Mouse (Mus musculus): ENCODE results near the gene Fkbp5.
"Not testable (repeated sequence)": the region's sequence is repeated elsewhere in the genome, so short reads cannot be mapped to it uniquely, and the experiment has no call there.

The Fkbp5 gene

DNA sequence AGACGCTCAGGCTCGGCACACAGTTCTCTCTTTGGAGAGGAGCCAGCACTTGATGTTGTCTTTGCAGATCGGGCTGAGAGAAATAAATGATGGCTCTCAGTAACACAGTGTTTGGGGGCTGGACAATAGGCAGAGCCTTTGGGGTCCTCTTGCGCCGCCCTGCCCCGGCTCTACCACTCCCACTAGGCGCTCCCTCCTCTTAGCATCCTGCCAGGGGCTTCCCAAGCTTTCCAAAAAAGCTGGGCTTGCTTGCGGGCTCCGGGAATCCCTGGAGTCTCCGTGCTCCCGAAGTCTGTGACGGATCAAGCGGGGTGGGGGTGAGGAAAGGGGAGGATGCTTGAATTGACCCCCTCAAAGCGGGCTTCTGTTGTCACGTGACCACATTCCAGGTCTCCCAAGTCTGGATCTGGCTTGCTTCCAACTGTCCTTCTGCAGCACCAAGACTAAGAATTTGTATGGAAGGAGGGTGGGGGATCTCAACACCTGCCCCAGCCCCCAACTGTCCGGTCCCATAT lies at the start of gene Fkbp5:
Gene Fkbp5 (minus strand): TSS at position 87 of the 515 bp plus-strand sequence.
- DNase-seq (ENCODE audit: low spot score): no peak

DNA sequence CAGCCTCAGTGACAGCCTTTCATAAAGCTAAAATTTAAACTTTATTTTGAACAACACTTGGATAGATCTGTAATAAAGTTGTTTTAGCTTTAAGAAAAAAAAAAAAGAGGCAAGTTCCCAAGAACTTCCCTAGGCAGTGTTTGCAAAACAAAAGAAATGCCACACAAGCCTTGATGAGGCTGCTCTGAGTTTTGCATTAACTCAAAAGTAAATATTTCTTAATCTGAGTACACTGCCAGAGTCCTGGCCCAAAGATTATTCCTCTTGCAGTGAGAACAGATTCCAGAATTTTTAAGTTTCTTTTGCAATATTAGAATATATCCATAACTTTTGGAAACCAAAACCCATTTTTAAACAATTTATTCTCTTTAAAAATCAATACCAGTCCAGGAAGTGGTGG lies 47.9 kb upstream of the Fkbp5 start:
- DNase-seq (ENCODE audit: low spot score): no peak

DNA sequence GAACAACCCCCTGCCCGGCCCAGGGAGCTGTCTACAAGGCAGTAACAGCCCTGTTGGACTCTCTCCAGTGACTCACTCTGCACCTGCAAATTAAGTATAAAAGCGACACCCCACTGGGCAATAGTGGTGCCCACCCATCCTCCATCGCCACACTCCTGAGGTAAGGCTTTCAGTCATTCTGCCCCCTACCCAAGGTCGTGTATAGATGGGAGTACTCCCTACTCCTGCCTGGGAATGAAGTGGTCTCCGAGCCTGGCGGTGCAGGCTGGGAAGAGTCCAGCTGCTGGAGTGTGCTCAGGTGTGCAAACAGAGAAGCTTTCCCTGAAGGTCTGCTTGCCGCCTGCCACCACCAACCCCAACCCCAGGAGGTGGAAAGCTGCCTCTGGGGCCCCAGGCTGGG lies 44.3 kb upstream of the Fkbp5 start:
- DNase-seq (ENCODE audit: low spot score): no peak

DNA sequence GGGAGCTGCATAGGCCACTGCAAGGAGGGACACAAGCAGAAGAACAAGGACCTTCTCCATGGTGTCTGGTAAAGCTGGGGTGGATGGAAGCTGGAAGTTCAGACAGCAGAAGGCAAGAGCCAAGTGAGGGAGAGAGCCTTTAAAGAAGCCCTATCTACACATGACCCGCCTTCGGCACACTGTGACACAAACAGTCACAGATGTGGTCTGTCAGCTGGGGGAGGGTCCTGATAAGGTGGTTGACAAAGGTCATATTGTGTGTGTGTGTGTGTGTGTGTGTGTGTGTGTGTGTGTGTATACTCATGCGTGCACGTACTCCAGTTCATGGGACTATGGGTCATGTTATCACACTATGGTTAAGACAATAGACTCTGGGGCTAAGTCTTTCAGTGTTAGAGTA lies 43.3 kb upstream of the Fkbp5 start, which contains the start of gene Clps:
Gene Clps (minus strand): TSS at position 169 of the 400 bp plus-strand sequence.
- DNase-seq (ENCODE audit: low spot score): no peak

DNA sequence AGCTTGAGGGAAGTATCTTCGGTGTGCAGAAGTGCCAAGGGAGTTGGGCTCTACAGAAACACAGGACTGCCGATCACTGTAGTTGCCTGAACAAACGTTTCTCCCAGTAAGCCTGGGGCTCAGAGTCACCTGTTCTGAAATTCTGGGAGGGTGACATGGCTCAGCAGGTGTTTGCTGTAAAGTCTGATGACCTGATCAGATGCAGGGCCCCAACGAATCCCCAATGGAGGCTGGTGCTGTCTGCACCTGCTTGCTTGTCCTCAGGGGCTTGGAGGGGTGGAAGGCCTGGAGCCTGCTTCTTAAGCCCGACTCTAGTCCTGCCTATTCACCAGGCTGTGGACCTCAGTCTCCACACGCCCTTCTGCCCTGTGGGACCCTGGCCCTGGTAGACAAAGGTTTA lies 40.4 kb upstream of the Fkbp5 start:
- no peak for DNase-seq (ENCODE audit: low spot score)

DNA sequence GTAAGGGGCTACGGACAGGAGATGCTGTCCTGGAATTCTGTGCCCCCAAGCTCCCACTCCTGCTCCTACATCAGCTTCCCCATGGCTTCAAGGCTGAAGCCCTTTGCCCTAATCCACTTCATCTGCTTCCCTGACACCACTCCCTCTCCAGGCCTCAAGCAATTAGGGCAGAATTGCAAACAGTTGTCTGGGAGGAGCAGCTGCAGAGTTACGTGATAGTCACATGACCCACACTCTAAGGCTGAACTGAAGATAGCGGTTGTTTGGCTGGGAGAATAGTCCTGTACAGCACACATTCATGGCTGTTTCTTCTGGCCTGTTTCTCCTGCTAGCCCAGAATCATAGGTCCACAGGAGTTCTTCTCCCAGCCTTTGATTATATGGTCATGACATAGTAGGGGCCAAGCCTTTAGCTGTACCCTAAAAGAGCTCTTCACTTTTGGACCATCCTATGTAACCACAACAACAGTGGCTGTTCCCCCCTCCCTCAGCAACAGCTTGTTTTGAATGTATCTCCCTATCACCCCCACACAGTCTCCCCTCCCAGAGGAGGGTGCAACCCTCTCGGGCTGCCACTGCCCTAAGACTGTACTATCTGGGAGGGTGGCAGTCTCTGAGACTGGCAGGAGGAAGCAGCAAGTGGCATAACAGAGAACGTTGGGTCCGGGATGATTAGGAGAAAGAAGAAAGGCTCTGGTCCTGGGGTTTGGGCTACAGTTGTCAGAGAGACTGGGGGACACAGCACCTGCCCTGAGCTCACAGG lies 39.5 kb upstream of the Fkbp5 start:
- no peak for DNase-seq (ENCODE audit: low spot score)

DNA sequence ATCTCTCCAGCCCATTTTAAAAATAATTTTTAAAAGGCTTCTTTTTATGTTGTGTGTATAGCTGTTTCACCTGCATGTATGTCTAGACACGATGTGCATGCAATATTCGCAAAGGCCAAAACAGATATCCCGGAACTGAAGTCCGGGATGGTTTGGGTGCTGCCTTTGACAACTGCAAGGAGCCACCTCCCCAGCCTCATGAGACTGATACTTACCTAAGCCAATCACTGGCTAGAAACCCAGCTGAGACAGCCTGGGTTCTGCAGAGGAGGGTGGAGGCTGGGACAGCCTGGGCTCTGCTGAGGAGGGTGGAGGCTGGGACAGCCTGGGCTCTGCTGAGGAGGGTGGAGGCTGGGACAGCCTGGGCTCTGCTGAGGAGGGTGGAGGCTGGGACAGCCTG lies 36.7 kb upstream of the Fkbp5 start:
- not testable (repeated sequence) for DNase-seq (ENCODE audit: low spot score)

DNA sequence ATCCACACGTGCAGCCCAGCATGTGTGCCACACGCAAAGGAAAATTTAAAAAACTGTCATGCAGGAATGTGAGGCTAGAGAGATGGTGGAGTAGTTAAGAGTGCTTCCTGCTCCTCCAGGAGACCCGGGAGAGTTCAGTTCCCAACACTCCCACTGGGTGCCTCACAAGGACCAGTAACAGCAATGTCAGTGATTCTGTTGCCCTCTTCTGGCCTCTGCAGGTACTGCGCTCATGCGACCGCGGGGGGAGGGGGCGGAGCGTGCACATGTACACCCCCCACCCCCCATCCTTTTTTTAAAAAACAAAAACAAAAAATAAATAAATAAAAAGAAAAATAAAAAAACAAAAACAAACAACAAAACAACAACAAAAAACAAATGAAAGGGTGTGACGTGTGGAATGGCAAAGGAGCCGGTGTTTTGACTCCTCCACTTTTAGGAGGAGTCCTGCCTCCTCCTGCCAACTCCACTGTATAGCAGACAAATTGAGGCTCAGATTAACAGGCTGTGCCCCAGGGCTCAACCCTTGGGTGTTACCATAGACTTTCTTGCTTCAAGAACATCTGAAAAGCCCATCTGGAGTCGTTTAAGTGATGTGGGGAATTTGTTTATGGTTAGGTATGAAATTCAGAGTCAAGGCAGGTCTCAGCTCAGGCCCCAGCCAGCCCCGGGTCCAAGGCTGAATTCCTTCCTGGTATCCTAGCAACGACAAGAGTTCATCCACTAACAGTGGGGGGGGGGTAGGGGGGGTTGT lies 35.9 kb upstream of the Fkbp5 start:
- no peak for DNase-seq (ENCODE audit: low spot score)

DNA sequence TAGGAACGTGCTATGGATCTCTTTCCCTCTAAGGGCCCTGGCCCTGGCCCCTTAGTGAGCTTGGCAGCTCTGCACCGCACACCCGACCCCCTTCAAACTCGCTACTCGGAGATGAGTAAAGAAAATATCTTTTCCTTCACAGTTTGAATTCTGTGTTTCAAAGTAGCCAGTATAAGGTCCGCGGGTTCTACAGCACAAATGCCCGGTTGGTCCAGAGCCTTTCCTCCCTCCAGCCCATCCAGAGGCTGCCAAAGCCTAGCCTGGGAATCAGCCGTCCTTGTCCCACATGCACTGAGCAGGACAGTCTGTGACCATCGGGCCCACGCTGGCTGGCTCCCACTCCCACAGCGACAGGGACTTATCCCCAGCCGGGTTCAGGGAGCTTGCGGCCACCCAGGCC lies 31.8 kb upstream of the Fkbp5 start, which contains the start of gene Clpsl2:
Gene Clpsl2 (plus strand): TSS at position 301 of the 400 bp plus-strand sequence.
- DNase-seq (ENCODE audit: low spot score): no peak

DNA sequence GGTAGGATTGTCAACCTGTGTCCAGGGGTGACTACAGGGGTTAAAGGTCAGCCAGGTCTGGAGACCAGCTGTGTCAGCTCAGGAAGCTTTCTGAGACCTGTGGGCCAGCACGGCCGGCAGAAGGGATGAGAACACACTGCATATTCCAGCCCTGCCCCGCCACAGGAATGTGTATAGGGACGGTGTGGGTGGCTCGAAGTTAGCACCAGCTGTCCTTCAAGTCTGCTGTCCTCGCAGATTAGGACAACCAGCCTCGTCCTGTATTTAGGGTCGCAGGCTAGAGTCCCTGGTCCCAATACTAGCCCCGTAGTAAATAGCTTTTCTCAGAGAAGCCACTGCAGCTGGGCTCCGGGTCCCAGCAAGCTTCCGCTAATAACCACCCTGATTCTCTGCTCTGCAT lies 31.2 kb upstream of the Fkbp5 start:
- DNase-seq (ENCODE audit: low spot score): no peak

DNA sequence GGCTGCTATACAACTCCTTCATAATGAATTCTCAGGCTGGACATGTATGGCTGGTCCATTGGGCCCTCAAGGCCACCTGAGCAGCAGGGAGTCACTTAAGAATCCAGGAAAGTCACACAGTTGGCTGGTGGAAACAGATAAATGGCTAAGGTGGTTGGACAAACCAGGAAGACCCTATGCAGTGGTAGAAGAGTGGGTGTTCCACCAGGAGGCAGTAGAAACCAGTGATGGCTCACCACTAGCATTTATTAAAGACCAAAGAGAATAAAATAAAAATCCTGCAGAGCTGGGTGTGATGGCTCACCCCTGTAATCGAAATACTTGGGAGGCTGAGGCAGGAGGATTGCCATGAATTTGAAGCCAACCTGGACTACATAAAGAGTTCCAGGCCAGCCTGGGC lies 29.6 kb upstream of the Fkbp5 start:
- DNase-seq (ENCODE audit: low spot score): no peak

DNA sequence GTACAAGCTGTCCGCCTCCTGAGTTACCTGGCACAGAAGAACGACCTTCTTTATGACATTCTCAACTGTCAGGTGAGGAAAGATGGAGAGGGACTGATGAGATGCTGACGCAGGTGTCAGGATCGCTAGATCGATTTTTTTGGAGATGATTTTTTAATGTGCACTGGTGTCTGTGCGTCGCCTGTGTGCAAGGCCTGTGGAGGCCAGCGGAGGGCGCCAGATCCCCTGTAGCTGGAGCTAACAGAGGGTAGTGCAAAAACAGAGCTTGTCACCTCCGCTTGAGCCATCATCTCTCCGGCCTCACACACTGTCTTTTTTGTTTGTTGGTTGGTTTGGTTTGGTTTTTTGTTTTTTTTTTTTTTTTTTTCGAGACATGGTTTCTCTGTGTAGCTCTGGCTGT lies 20.6 kb upstream of the Fkbp5 start:
- DNase-seq (ENCODE audit: low spot score): no peak

DNA sequence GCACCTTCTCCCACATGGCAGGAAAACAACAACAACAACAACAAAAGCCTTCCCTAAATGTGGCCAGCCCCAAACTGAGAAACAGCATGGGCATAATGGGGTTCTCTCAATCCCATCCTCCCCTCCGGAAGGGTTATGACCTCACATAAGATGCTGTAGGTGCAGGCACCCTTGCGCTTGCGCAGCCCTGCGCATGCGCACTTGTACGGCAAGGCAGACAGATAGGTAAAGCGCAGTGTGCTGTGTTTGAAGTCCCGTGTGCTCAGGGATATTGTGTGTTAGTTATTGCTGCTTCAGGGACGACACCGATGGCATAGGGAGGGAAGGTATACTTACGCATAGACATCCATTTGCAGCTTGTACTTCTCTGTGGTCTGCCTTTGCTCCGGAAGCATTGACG lies 16.0 kb upstream of the Fkbp5 start:
- no peak for DNase-seq (ENCODE audit: low spot score)

DNA sequence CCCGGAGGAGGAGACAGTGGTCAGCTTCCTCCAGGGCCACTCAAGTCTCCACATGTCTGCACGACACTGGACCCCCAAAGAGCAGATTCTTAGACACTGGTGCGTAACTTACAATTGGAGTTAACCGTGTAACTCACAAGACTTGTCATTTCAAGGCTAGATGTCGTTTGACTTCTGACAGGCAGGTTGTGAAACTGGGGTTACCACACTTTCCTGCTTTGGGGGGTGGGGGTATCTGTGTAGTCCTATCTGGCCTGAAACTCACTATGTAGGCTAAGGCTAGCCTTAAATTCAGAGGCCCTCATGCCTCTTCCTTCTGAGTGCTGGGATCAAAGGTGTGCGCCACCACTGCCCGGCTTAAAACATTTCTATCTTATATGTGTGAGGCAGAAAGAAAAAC lies 15.2 kb upstream of the Fkbp5 start:
- no peak for DNase-seq (ENCODE audit: low spot score)

DNA sequence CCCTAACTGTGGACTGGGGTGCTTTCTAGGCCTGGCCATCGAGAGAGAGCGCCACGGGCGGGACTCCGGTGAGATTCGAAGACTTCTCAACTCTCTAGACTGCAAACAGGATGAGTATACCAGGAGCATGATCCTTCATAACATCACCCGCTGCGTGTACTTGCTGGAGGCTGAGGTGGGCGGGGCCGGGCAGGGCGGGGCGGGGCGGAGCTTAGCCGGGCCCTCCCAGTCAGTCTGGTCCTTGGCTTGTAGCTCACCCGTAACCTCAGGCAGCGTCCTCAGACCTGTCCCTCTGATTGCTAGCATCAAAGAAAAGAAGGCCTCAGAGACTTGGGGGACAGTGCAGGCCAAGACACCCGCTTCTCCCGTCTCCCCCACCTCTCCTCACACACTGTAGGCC lies 14.6 kb upstream of the Fkbp5 start:
- no peak for DNase-seq (ENCODE audit: low spot score)

DNA sequence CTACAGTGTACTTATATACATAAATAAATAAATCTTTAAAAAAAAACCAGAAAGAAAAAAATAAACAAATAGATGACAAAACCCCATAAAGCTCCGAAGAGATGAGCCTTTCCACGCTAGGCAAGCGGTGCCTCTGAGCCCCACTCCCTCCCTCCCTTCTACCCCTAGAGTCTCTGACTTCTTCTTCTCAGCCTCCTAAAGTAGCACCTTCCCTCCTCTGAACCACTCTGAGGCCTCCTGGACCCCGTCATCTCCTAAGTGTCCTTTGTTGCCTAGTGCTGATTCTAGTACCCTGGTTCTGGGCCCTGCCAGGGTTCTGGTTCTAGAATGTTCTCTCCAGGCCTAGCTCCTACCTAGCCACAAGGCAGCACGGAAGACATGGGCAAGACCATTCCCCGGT lies 13.2 kb upstream of the Fkbp5 start, which contains the start of gene Armc12:
Gene Armc12 (plus strand): TSS at position 301 of the 400 bp plus-strand sequence.
- DNase-seq (ENCODE audit: low spot score): no peak

DNA sequence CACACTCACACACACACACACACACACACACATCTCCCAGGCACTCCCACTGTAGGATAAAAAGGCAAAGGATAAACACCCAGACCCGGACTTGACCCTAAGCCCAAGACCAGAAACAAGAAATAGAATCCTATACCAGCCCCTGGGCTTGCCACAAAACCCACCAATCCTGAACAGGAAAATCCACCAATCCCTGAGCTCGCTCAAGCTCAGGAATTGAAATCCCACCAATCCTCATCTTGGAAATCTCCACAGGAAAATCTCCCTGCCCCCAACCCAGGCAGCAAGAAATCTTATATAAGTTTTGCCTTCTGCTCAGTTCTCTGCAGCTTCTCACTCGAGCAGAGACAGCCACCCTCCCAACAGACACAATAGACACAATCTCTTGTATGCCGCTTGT lies 11.8 kb upstream of the Fkbp5 start:
- no peak for DNase-seq (ENCODE audit: low spot score)

DNA sequence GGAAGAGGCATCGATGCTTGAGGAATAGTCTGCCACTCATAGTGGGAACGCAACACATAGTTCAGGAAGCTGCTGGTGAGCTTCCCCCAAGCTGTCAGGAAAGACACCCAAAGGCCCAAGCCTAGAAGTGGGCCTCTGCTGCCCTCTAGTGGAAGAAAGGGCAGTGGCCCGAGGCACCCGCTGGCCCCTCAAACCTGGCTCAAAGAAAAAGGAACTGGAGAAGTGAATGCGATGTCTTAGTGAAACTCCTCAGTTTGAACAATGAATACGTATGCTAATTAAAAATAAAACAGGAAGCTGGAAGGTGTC lies 10.7 kb upstream of the Fkbp5 start:
- peak; percentile 60 for DNase-seq (ENCODE audit: low spot score)

DNA sequence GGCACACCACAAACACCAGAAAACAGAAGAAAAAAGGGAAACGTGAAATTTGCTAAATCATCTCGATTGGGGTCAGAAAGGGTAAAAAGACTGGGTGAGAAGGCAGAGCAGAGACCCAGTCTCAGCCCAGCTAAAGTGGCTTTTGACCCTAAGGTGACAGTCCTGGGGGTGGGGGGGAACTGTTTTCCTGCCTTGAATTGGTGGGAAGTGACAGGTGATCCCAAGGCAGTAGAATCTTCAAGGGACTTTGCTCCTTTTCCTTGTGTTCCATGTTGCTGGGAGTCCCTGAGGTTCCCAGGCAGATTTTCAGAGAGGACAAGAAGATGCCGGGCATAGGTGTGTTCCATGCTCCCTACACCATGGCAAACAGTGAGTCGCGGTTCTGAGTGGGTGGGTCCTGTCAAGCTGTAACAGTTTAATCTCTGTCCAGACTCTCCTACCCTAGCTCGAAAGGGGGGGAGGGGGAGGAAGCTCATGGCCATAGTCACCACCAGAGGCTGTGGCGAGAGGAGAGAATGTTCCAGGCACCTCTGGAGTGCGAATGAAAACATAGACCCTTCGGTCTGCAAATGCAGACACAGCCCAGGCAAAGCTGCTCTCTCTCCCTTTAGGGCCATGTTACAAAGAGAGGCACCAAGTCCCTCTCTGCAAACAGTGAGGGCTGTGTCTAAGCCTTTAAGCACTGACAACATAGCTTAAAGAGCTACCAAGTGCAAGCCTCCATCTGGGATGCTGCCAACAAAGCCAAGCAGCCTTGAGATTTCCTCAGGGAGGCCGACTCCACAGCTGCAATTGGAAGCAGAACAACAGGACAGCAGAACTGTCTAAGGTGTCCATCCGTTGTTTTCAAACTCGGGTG lies 10.1 kb upstream of the Fkbp5 start:
- no peak for DNase-seq (ENCODE audit: low spot score)

DNA sequence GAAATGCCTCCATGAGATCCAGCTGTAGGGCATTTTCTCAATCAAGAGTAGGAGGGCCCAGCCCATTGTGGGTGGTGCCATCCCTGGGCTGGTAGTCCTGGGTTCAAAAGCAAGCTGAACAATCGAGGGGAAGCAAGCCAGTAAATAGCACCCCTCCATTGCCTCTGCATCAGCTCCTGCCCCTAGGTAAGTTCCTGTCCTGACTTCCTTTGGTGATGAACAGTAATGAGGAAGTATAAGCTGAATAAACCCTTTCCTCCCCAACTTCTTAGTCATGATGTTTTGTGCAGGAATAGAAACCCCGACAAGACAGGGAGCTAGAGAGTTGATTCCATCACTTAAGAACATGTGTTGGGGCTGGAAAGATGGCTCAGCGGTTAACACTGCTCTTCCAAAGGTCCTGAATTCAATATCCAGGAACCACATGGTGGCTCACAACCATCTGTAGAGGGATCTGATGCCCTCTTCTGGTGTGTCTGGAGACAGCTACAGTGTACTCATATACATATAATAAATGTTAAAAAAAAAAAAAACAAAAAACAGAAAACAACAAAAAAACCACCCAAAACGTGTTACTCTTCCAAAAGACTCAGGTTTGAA lies 7.6 kb upstream of the Fkbp5 start:
- DNase-seq (ENCODE audit: low spot score): no peak

DNA sequence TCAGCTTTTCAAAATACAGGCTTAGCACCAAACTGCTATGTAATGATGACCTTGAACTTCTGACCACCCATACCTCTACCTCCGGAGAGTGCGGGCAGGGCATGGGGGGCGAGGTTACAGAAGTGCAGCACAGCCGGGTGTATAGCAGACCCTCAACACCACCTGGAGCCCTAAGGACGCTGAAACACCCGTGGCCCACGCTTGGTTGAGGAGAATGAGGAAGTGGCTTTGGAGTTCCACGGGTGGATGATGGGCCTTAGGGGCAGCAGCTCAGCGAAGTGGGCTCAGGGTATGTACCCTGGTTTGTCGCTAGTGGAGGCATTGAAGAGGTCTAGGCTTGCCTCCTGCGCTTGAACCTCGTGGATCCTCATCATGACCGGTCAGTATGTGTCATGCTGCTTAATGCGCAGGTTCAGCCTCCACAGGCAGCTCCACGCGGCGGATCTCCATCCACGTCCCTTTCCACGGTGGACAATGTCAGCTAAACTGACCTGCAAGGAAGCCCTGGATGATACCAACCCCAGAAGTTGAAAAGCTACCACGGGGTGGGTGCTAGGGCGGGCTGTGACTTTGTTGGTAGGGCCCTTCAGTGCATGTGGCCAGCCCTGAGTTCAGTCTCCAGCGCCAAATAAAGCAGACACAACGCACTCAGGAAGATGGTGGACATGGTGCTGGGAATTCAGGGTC lies 6.8 kb upstream of the Fkbp5 start:
- no peak for DNase-seq (ENCODE audit: low spot score)
